Mouse (Mus musculus) lung, postnatal 0 days (tissue): ENCODE data around the gene Lrmda.

Source experiments
- CTCF ChIP-seq: IDR thresholded peaks from 2 replicates; pipeline ENCODE4 v1.5.1; 2016; ENCODE audit warnings: antibody characterized with exemption, mild to moderate bottlenecking
- EP300 ChIP-seq: IDR thresholded peaks from 2 replicates; pipeline ENCODE4 v1.6.1; 2016; ENCODE audit warnings: antibody characterized with exemption, mild to moderate bottlenecking, control low read depth

GRCm38 (mm10) chr14:23051441-23051840 is 1031.9 kb downstream of the Lrmda start:
- TF ChIP-seq CTCF, result no peak
- no peak for TF ChIP-seq EP300
